In genomic region chr5:137656977-137657376, GRCm38 (mm10) we compare ENCODE assay signal across 1 mouse cellular context.
TF ChIP-seq lines count a peak whose summit lies in the region.

No protein-coding gene starts in this region.

TF ChIP-seq in CH12.LX, 34 proteins besides CTCF, POLR2A, EP300 and RAD21:
- no peak for TF ChIP-seq MXI1 (IDR thresholded peaks at IDR 0.05; ENCODE audit: low read depth, low read length)
- TF ChIP-seq GABPA (IDR thresholded peaks at IDR 0.05; ENCODE audit: insufficient replicate concordance, low read depth, low read length) = no peak
- TF ChIP-seq ETS1 (conservative IDR thresholded peaks at IDR 0.05; ENCODE audit: low read depth, low read length) = no peak
- TF ChIP-seq MAFK (IDR thresholded peaks at IDR 0.05; ENCODE audit: insufficient replicate concordance, low read length) = no peak; the same call in 1 of the 2 replicates
- TF ChIP-seq ZNF384 (IDR thresholded peaks at IDR 0.05; ENCODE audit: low read depth, low read length) = peak; percentile 72
- TF ChIP-seq SMC3 (IDR thresholded peaks at IDR 0.05; ENCODE audit: low read depth, low read length) = peak; percentile 94
- peak; percentile 50 for TF ChIP-seq ZC3H11A (IDR thresholded peaks at IDR 0.05; ENCODE audit: low read depth, low read length)
- TF ChIP-seq CHD1 (IDR thresholded peaks at IDR 0.05; ENCODE audit: low read depth, low read length) = no peak
